Mouse (Mus musculus): ENCODE measurements at regions not wholly inside any gene's neighbourhood (a gene's known extent, or its start where the extent isn't known, plus 50 kb on each side); places are given as distances from the start of the nearest gene placed in this dataset.

GRCm38 (mm10) chr7:136346531-136346930 is 547.9 kb upstream of the Mgmt start:
- TF ChIP-seq CEBPB (IDR thresholded peaks at IDR 0.05; ENCODE audit: insufficient read depth, poor library complexity, severe bottlenecking) (no peak), POLR2A (IDR thresholded peaks at IDR 0.05; ENCODE audit: insufficient read length, low read depth) (no peak), TCF12 (IDR thresholded peaks at IDR 0.05; ENCODE audit: insufficient read depth, poor library complexity, severe bottlenecking) (no peak), E2F4 (IDR thresholded peaks at IDR 0.05; ENCODE audit: insufficient read depth) (no peak), MAX (IDR thresholded peaks at IDR 0.05; ENCODE audit: low read depth) (no peak), USF1 (IDR thresholded peaks at IDR 0.05; ENCODE audit: low read depth) (no peak), MYOD1 (IDR thresholded peaks at IDR 0.05; ENCODE audit: control insufficient read depth in 1 of 3, insufficient read length in 2 of 3, low read depth in 2 of 3) (no peak), REST (IDR thresholded peaks at IDR 0.05; ENCODE audit: insufficient read depth, insufficient read length) (no peak), MYOG (IDR thresholded peaks at IDR 0.05; ENCODE audit: control insufficient read depth in 1 of 3, insufficient read depth in 1 of 3, insufficient read length in 2 of 3, low read depth in 2 of 3) (no peak), POLR2AphosphoS2 (IDR thresholded peaks at IDR 0.05; ENCODE audit: insufficient read length, low read depth) (no peak), TCF3 (IDR thresholded peaks at IDR 0.05; ENCODE audit: insufficient read length, low read depth) (no peak)

Measured in myocyte (in vitro differentiated cells).